Mouse (Mus musculus) MEL (cell line): ENCODE measurements around the gene Bcl6. TPM values are rescaled to one million over a fixed set of nuclear protein-coding genes. Genes with fewer than 3 reads are reported as not detected.

Source experiments
- DNase-seq: peaks from one replicate; pipeline ENCODE4 v3.0.0; 2011; ENCODE audit warnings: low read depth, low spot score
- H3K27ac ChIP-seq: 2 replicates; pipeline ENCODE4 v1.5.1; 2012; ENCODE audit warnings: low read depth, mild to moderate bottlenecking, control low read depth, low read length, moderate library complexity; ENCODE audit not compliant: control insufficient read depth
- H3K27me3 ChIP-seq, 2 experiments: fragments of 150-350 bp in 1 of 2; sonication (generic) in 1 of 2; 2 replicates each; pipeline ENCODE4 v1.6.1; 2012; ENCODE audit warnings: low read length in 2 of 2, mild to moderate bottlenecking in 2 of 2, improper control_type of control experiment in 1 of 2, moderate library complexity in 1 of 2; ENCODE audit not compliant: insufficient read depth in 2 of 2, control insufficient read depth in 1 of 2
- H3K36me3 ChIP-seq, 2 experiments: 2 replicates each; pipeline ENCODE4 v1.6.1; 2012 to 2014; ENCODE audit warnings: low read length in 2 of 2, improper control_type of control experiment in 1 of 2, inconsistent platforms in 1 of 2, mild to moderate bottlenecking in 1 of 2; ENCODE audit not compliant: insufficient read depth in 2 of 2, control insufficient read depth in 1 of 2
- H3K4me1 ChIP-seq, 2 experiments: fragments of 150-350 bp in 1 of 2; sonication (generic) in 1 of 2; 2 replicates each; pipeline ENCODE4 v1.6.1; 2012; ENCODE audit warnings: low read length in 2 of 2, improper control_type of control experiment in 1 of 2, mild to moderate bottlenecking in 1 of 2; ENCODE audit not compliant: insufficient read depth in 2 of 2, control insufficient read depth in 1 of 2
- H3K4me3 ChIP-seq, 2 experiments: fragments of 150-350 bp in 1 of 2; sonication (generic) in 1 of 2; 2 replicates each; pipeline ENCODE4 v1.5.1; 2012; ENCODE audit warnings: low read depth in 2 of 2, low read length in 2 of 2, mild to moderate bottlenecking in 2 of 2, moderate library complexity in 2 of 2, control low read depth in 1 of 2, improper control_type of control experiment in 1 of 2; ENCODE audit not compliant: control insufficient read depth in 1 of 2, insufficient read depth in 1 of 2
- H3K79me2 ChIP-seq: 2 replicates; pipeline ENCODE4 v1.6.1; 2012; ENCODE audit warnings: mild to moderate bottlenecking, low read length, moderate library complexity; ENCODE audit not compliant: control insufficient read depth, poor library complexity, insufficient read depth
- H3K9ac ChIP-seq: 2 replicates; pipeline ENCODE4 v1.6.1; 2012; ENCODE audit warnings: low read depth, mild to moderate bottlenecking, control low read depth, low read length, moderate library complexity; ENCODE audit not compliant: control insufficient read depth, poor library complexity, severe bottlenecking
- H3K9me3 ChIP-seq: fragments of 150-350 bp; sonication (generic); replicated peaks from 2 replicates; pipeline ENCODE4 v1.6.1; 2012; ENCODE audit warnings: mild to moderate bottlenecking, low read length, improper control_type of control experiment, moderate library complexity; ENCODE audit not compliant: insufficient read depth
- CHD2 ChIP-seq: IDR thresholded peaks from 2 replicates; pipeline ENCODE4 v1.6.1; 2011; ENCODE audit warnings: low read length, improper control_type of control experiment
- CTCF ChIP-seq, 3 experiments: IDR thresholded peaks in 2 of 3; conservative IDR thresholded peaks in 1 of 3; 2 replicates each; pipeline ENCODE4 v1.5.1; 2011 to 2012; ENCODE audit warnings: low read length in 3 of 3, low read depth in 2 of 3, mild to moderate bottlenecking in 2 of 3, improper control_type of control experiment in 1 of 3, inconsistent platforms in 1 of 3, mixed read lengths in 1 of 3, moderate library complexity in 1 of 3; ENCODE audit not compliant: control insufficient read depth in 1 of 3, insufficient read depth in 1 of 3, poor library complexity in 1 of 3, severe bottlenecking in 1 of 3
- E2F4 ChIP-seq: IDR thresholded peaks from 2 replicates; pipeline ENCODE4 v1.6.1; 2011; ENCODE audit warnings: low read depth, low read length, improper control_type of control experiment, borderline replicate concordance
- EP300 ChIP-seq, 2 experiments: IDR thresholded peaks; 2 replicates each; pipeline ENCODE4 v1.6.1; 2011; ENCODE audit warnings: improper control_type of control experiment in 2 of 2, low read length in 2 of 2, low read depth in 1 of 2, mild to moderate bottlenecking in 1 of 2
- GATA1 ChIP-seq: IDR thresholded peaks from 2 replicates; pipeline ENCODE4 v1.6.1; 2011; ENCODE audit warnings: low read depth, low read length, improper control_type of control experiment
- KAT2A ChIP-seq: conservative IDR thresholded peaks from 2 replicates; pipeline ENCODE4 v1.6.1; 2012; ENCODE audit warnings: low read depth, low read length, improper control_type of control experiment, inconsistent platforms
- MAX ChIP-seq: IDR thresholded peaks from 2 replicates; pipeline ENCODE4 v1.6.1; 2011; ENCODE audit warnings: low read length, improper control_type of control experiment
- MAZ ChIP-seq: IDR thresholded peaks from 2 replicates; pipeline ENCODE4 v1.6.1; 2012; ENCODE audit warnings: low read depth, mild to moderate bottlenecking, inconsistent platforms, low read length, improper control_type of control experiment
- MEF2A ChIP-seq: IDR thresholded peaks from 2 replicates; pipeline ENCODE4 v1.6.1; 2014; ENCODE audit warnings: low read depth, mild to moderate bottlenecking, inconsistent platforms, low read length, improper control_type of control experiment; ENCODE audit not compliant: poor library complexity, insufficient replicate concordance, severe bottlenecking; ENCODE audit errors: extremely low read depth
- MYC ChIP-seq: IDR thresholded peaks from 2 replicates; pipeline ENCODE4 v1.6.1; 2011; ENCODE audit warnings: low read depth, mild to moderate bottlenecking, low read length, improper control_type of control experiment, moderate library complexity
- NELFE ChIP-seq: IDR thresholded peaks from 2 replicates; pipeline ENCODE4 v1.6.1; 2011; ENCODE audit warnings: low read depth, low read length, improper control_type of control experiment
- POLR2A ChIP-seq, 2 experiments: IDR thresholded peaks; 2 replicates each; pipeline ENCODE4 v1.6.1; 2011 to 2012; ENCODE audit warnings: low read length in 2 of 2, mild to moderate bottlenecking in 2 of 2, control low read depth in 1 of 2, improper control_type of control experiment in 1 of 2, low read depth in 1 of 2, moderate library complexity in 1 of 2; ENCODE audit not compliant: control insufficient read depth in 1 of 2, insufficient read depth in 1 of 2, poor library complexity in 1 of 2
- POLR2AphosphoS5 ChIP-seq: IDR thresholded peaks from 2 replicates; pipeline ENCODE4 v1.6.1; 2012; ENCODE audit warnings: low read depth, borderline replicate concordance, mild to moderate bottlenecking, inconsistent platforms, low read length, moderate library complexity, mixed read lengths
- RCOR1 ChIP-seq: IDR thresholded peaks from 2 replicates; pipeline ENCODE4 v1.6.1; 2012; ENCODE audit warnings: low read depth, mild to moderate bottlenecking, inconsistent platforms, low read length, improper control_type of control experiment
- SIN3A ChIP-seq: IDR thresholded peaks from 2 replicates; pipeline ENCODE4 v1.6.1; 2012; ENCODE audit warnings: low read length, improper control_type of control experiment, inconsistent platforms
- TBP ChIP-seq: IDR thresholded peaks from 2 replicates; pipeline ENCODE4 v1.8.0; 2011; ENCODE audit warnings: low read depth, low read length, improper control_type of control experiment
- UBTF ChIP-seq: IDR thresholded peaks from 2 replicates; pipeline ENCODE4 v1.6.1; 2012; ENCODE audit warnings: low read depth, mild to moderate bottlenecking, inconsistent platforms, low read length, improper control_type of control experiment, moderate library complexity, borderline replicate concordance; ENCODE audit not compliant: insufficient read depth
- USF1 ChIP-seq: IDR thresholded peaks from 2 replicates; pipeline ENCODE4 v1.6.1; 2014; ENCODE audit warnings: low read depth, mild to moderate bottlenecking, inconsistent platforms, low read length, improper control_type of control experiment, moderate library complexity
- USF2 ChIP-seq, 2 experiments: IDR thresholded peaks; 2 replicates each; pipeline ENCODE4 v1.6.1; 2011 to 2012; ENCODE audit warnings: improper control_type of control experiment in 2 of 2, low read length in 2 of 2, borderline replicate concordance in 1 of 2, inconsistent platforms in 1 of 2, low read depth in 1 of 2, mild to moderate bottlenecking in 1 of 2; ENCODE audit not compliant: insufficient read depth in 1 of 2
- ZKSCAN1 ChIP-seq: IDR thresholded peaks from 2 replicates; pipeline ENCODE4 v1.6.1; 2012; ENCODE audit warnings: low read depth, mild to moderate bottlenecking, inconsistent platforms, low read length, improper control_type of control experiment, moderate library complexity
- ZNF384 ChIP-seq: IDR thresholded peaks from 2 replicates; pipeline ENCODE4 v1.6.1; 2012; ENCODE audit warnings: low read depth, mild to moderate bottlenecking, inconsistent platforms, low read length, improper control_type of control experiment
- polyA plus RNA-seq, 2 experiments: library from polyadenylated mRNA; stranded (reverse) in 1 of 2; unstranded in 1 of 2; fragments of >175 nt in 1 of 2; fragments of >200 nt in 1 of 2; gene quantifications; 2 replicates each; pipeline versions ENCODE4 v1.2.1 to v1.2.4; 2012; ENCODE audit warnings: low replicate concordance in 2 of 2, low read depth in 1 of 2; ENCODE audit not compliant: insufficient read length in 2 of 2, insufficient read depth in 1 of 2, missing spikeins in 1 of 2
- total RNA-seq: library from RNA; depleted of rRNA; stranded (reverse); fragments of 300-350 nt; gene quantifications from 2 replicates; pipeline ENCODE4 v1.2.3, GENCODE M21; 2012

The Bcl6 gene
- total and polyA plus RNA-seq, 3 experiments = not detected

GRCm38 (mm10) chr16:23947654-23948053, 41.0 kb downstream of the Bcl6 start:
- Histone ChIP-seq H3K4me3 (no peak overlapping the region), H3K27me3 (no peaks in the 10 kb centered on the region), H3K4me1 (no peaks in the 10 kb centered on the region), H3K79me2 (no peaks in the 10 kb centered on the region), H3K36me3 (no peaks in the 10 kb centered on the region), H3K9ac (no peak overlapping the region), H3K27ac (no peak overlapping the region), H3K9me3 (no peaks in the 10 kb centered on the region)
- no peak for TF ChIP-seq POLR2A (IDR thresholded peaks at IDR 0.05; ENCODE audit: control insufficient read depth in 1 of 2, insufficient read depth in 1 of 2, low read depth in 1 of 2, low read length in 2 of 2, poor library complexity in 1 of 2)
- no peak for TF ChIP-seq MAX
- TF ChIP-seq E2F4 = no peak
- no peak for TF ChIP-seq GATA1
- no peak for TF ChIP-seq NELFE
- no peak for TF ChIP-seq USF1
- TF ChIP-seq RCOR1 = no peak
- TF ChIP-seq ZKSCAN1 = no peak
- TF ChIP-seq POLR2AphosphoS5 = no peak
- TF ChIP-seq MAZ = no peak
- TF ChIP-seq EP300 (IDR thresholded peaks at IDR 0.05; ENCODE audit: low read depth in 1 of 2, low read length in 2 of 2) = no peak
- no peak for TF ChIP-seq MYC
- no peak for TF ChIP-seq USF2 (IDR thresholded peaks at IDR 0.05; ENCODE audit: borderline replicate concordance in 1 of 2, insufficient read depth in 1 of 2, low read depth in 1 of 2, low read length in 2 of 2)
- TF ChIP-seq KAT2A = no peak
- TF ChIP-seq TBP = no peak
- TF ChIP-seq CTCF (IDR thresholded peaks at IDR 0.05 in 2 of 3, conservative IDR thresholded peaks at IDR 0.05 in 1 of 3; ENCODE audit: control insufficient read depth in 1 of 3, insufficient read depth in 1 of 3, low read depth in 2 of 3, low read length in 3 of 3, poor library complexity in 1 of 3, severe bottlenecking in 1 of 3) = no peak
- TF ChIP-seq CHD2 = no peak
- no peak for DNase-seq

- no peak overlapping the region for H3K27ac ChIP-seq
- no peak overlapping the region for H3K9ac ChIP-seq
- no peaks in the 10 kb centered on the region for H3K4me1 ChIP-seq
- TF ChIP-seq E2F4 = no peak
- no peak for TF ChIP-seq RCOR1
- no peak for TF ChIP-seq ZNF384
- TF ChIP-seq UBTF = no peak
- TF ChIP-seq SIN3A = no peak
- TF ChIP-seq MEF2A = no peak
- H3K9me3 ChIP-seq = no peaks in the 10 kb centered on the region
- H3K79me2 ChIP-seq = no peaks in the 10 kb centered on the region
- H3K36me3 ChIP-seq = no peaks in the 10 kb centered on the region
- DNase-seq = no peak
- no peaks in the 10 kb centered on the region for H3K27me3 ChIP-seq
- H3K4me3 ChIP-seq = no peak overlapping the region
These were observed 43.9 kb downstream of the Bcl6 start for GRCm38 (mm10) chr16:23944801-23945200.
